19 mouse cellular contexts compared by ENCODE assay signal in genomic region chr11:117604019-117604418, GRCm38 (mm10).
"Had no signal": no experiment of that assay in that cellular context is flagged by ENCODE, and none has a peak within 500 bp of the region (broad histone marks: within the 10 kb centered on the region; RNA-seq: fewer than 3 reads in every experiment).

No protein-coding gene starts in this region.

- H3K4me2 ChIP-seq: kidney, embryonic 15.5 days; liver, embryonic 13.5 days; midbrain, embryonic 12.5 days; midbrain, embryonic 15.5 days; neural tube, embryonic 13.5 days had no signal

- H3K4me3 ChIP-seq: kidney, embryonic 15.5 days; liver, embryonic 13.5 days; midbrain, embryonic 12.5 days; midbrain, embryonic 15.5 days; myocyte; neural tube, embryonic 13.5 days had no signal

- H3K9me3 ChIP-seq: kidney, embryonic 15.5 days; liver, embryonic 13.5 days; midbrain, embryonic 12.5 days; midbrain, embryonic 15.5 days; neural tube, embryonic 13.5 days had no signal

- DNase-seq: kidney, adult 8-10 months; kidney, postnatal 10 days; kidney, postnatal 36 days; layer of hippocampus, adult 9-11 months; liver, embryonic 13.5 days; lung, adult 2 months; lung, postnatal 14 days; lung, postnatal 4 days; right cerebral cortex, adult 18-20 months; right cerebral cortex, postnatal 14 days; right cerebral cortex, postnatal 4 days; thymus, adult 2 months; thymus, postnatal 25 days had no signal

- H3K9ac ChIP-seq: kidney, embryonic 15.5 days; liver, embryonic 13.5 days; midbrain, embryonic 12.5 days; midbrain, embryonic 15.5 days; neural tube, embryonic 13.5 days had no signal

- H3K36me3 ChIP-seq: kidney, embryonic 15.5 days; liver, embryonic 13.5 days; midbrain, embryonic 12.5 days; midbrain, embryonic 15.5 days; neural tube, embryonic 13.5 days had no signal

- H3K27me3 ChIP-seq: midbrain, embryonic 15.5 days had no signal

- H3K27ac ChIP-seq: kidney, embryonic 15.5 days; liver, embryonic 13.5 days; midbrain, embryonic 12.5 days; midbrain, embryonic 15.5 days; neural tube, embryonic 13.5 days; stomach, postnatal 0 days had no signal

- ATAC-seq: midbrain, embryonic 15.5 days had no signal
